Mouse (Mus musculus) stomach, postnatal 0 days (tissue): Measurements from ENCODE around the gene Papss1.

Experiments
- CTCF ChIP-seq: IDR thresholded peaks from 2 replicates; pipeline ENCODE4 v1.5.1; 2016; ENCODE audit warnings: antibody characterized with exemption, low read depth, mild to moderate bottlenecking, moderate library complexity
- EP300 ChIP-seq: optimal IDR thresholded peaks from 2 replicates; pipeline ENCODE3; 2016; ENCODE audit warnings: antibody characterized with exemption

DNA sequence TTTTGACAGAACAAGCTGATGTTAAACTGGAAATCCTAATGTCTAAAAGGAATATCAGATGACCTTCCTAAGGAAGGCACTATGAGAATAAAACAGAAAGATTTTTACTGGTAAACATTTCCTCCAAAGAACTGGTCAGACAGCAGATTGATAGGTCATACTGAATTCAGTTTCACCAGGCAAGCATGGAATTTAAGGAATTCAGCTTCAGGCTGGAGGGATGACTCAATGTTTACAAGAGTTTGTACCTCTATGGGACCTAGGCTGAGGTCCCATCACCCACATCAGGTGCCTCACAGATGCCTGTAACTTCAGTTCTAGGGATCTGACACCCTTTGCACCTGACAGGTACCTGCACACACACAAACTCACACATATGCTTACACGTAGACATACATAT, 105.3 kb downstream of the Papss1 start:
- TF ChIP-seq CTCF (no peak), EP300 (no peak)
